Mouse (Mus musculus): ENCODE measurements around the gene Vmn1r215.
"Not testable (repeated sequence)": the region's sequence is repeated elsewhere in the genome, so short reads cannot be mapped to it uniquely, and the experiment has no call there.

Gene Vmn1r215

GRCm38 (mm10) chr13:23067725-23068124 is at the start of gene Vmn1r215:
Gene Vmn1r215, plus strand, starts transcription at chr13:23068025.
- no peak for DNase-seq

- no peak for DNase-seq
These were observed 49.7 kb upstream of the Vmn1r215 start for GRCm38 (mm10) chr13:23018158-23018557.

- no peak for DNase-seq
These were observed 43.0 kb upstream of the Vmn1r215 start for GRCm38 (mm10) chr13:23024812-23025211.

- no peak for DNase-seq
These were observed 37.7 kb upstream of the Vmn1r215 start, which contains the start of gene Vmn1r214 for GRCm38 (mm10) chr13:23030118-23030517. Gene Vmn1r214, plus strand, starts transcription at chr13:23030418.

GRCm38 (mm10) chr13:23057778-23058177 is 10.0 kb upstream of the Vmn1r215 start:
- DNase-seq: no peak

GRCm38 (mm10) chr13:23069312-23069711 is 1.5 kb downstream of the Vmn1r215 start:
- no peak for DNase-seq

GRCm38 (mm10) chr13:23094386-23094785 is 26.6 kb downstream of the Vmn1r215 start:
- DNase-seq: no peak

- DNase-seq: not testable (repeated sequence)
These were observed 50.3 kb downstream of the Vmn1r215 start, which contains the start of gene Vmn1r217 for GRCm38 (mm10) chr13:23118126-23118525. Gene Vmn1r217, minus strand, starts transcription at chr13:23118226.

- no peak for DNase-seq
These were observed 52.8 kb downstream of the Vmn1r215 start for GRCm38 (mm10) chr13:23120611-23121010.
